Mouse (Mus musculus): Measurements from ENCODE around the gene P2rx2. TPM values are rescaled to one million over a fixed set of nuclear protein-coding genes. Genes with fewer than 3 reads are reported as not detected.

P2rx2 gene
- 1.9 and 4.0 TPM in 2 replicates for polyA plus RNA-seq (2012; rRNA removed; ENCODE audit: low replicate concordance)

DNA sequence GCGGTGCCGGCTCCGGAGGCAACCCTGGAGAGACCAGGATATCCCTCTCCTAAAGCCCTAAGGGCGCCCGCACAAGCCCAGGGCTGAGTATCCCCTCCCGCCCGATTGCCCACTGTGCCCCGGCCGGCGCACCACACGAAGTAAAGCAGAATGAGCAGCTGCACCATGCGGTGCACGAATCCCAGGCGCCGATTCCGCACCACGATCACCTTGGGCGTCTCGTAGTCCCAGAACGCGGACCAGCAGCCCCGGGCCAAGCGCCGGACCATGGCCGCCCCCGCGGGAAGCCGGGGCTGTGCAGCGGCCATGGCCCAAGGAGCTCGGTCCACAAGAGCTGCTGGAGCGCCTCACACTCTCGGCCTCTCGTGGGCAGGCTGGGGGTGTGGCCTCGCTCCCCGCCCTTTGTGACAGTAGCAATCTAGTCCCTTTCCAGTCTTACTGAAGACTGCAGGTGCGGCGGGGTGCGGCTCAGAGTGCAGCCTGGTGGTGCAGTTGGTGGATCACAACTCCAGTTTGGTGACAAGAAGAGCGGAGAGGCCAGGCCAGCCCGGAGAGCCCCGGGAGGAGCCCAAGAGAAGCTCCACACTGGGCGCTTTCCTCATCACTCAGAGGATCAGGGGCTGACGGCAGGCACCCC lies at the start of gene P2rx2:
P2rx2 (minus strand) TSS at position 565 of the 637 bp plus-strand sequence.

GRCm38 (mm10) chr5:110344524-110344923 lies 1.5 kb upstream of the P2rx2 start, which contains the start of gene Lrcol1:
Gene Lrcol1, plus strand, starts transcription at chr5:110344730.

Other genes with a start within 250 kb of the P2rx2 start
- gene Gm35315, start 248.8 kb downstream of the P2rx2 start, polyA plus RNA-seq (2012; rRNA removed; ENCODE audit: low replicate concordance): not detected in 2 replicates
- 0.27 and 0.34 TPM in 2 replicates for gene Plcxd1, start 243.2 kb downstream of the P2rx2 start, polyA plus RNA-seq (2012; rRNA removed; ENCODE audit: low replicate concordance)
- gene Gtpbp6, start 235.0 kb downstream of the P2rx2 start, polyA plus RNA-seq (2012; rRNA removed; ENCODE audit: low replicate concordance): 67.5 and 106 TPM in 2 replicates
- 0.13 TPM in 1 of 2 replicates, not detected in the other for gene Zfp605, start 233.1 kb downstream of the P2rx2 start, polyA plus RNA-seq (2012; rRNA removed; ENCODE audit: low replicate concordance)
- 40.4 and 58.4 TPM in 2 replicates for gene Chfr, start 207.4 kb downstream of the P2rx2 start, polyA plus RNA-seq (2012; rRNA removed; ENCODE audit: low replicate concordance)
- gene Golga3, start 166.5 kb downstream of the P2rx2 start, polyA plus RNA-seq (2012; rRNA removed; ENCODE audit: low replicate concordance): 1.9 and 4.2 TPM in 2 replicates
- 3.4 and 3.5 TPM in 2 replicates for gene Ankle2, start 112.2 kb downstream of the P2rx2 start, polyA plus RNA-seq (2012; rRNA removed; ENCODE audit: low replicate concordance)
- gene Pgam5, start 73.3 kb downstream of the P2rx2 start, polyA plus RNA-seq (2012; rRNA removed; ENCODE audit: low replicate concordance): 7.1 and 11.3 TPM in 2 replicates
- 8.1 and 8.5 TPM in 2 replicates for gene Pxmp2, start 57.0 kb downstream of the P2rx2 start, polyA plus RNA-seq (2012; rRNA removed; ENCODE audit: low replicate concordance)
- gene Pole, start 56.9 kb downstream of the P2rx2 start, polyA plus RNA-seq (2012; rRNA removed; ENCODE audit: low replicate concordance): 2.5 and 4.8 TPM in 2 replicates
- not detected in 2 replicates for gene Lrcol1, start 1.5 kb upstream of the P2rx2 start, polyA plus RNA-seq (2012; rRNA removed; ENCODE audit: low replicate concordance)
- 120 and 170 TPM in 2 replicates for gene Fbrsl1, start 105.3 kb upstream of the P2rx2 start, polyA plus RNA-seq (2012; rRNA removed; ENCODE audit: low replicate concordance)
- gene Galnt9, start 201.1 kb upstream of the P2rx2 start, polyA plus RNA-seq (2012; rRNA removed; ENCODE audit: low replicate concordance): 0.09 and 0.23 TPM in 2 replicates